Mouse (Mus musculus) adrenal gland, postnatal 4 days (tissue): Measurements from ENCODE around the gene Ncbp1. TPM values are rescaled to one million over a fixed set of nuclear protein-coding genes. Genes with fewer than 3 reads are reported as not detected.

ENCODE experiments used
- DNase-seq, 2 experiments: peaks; one replicate each; pipeline ENCODE4 v3.0.0; 2021 to 2022; ENCODE audit warnings: low spot score in 2 of 2, mixed read lengths in 2 of 2
- total RNA-seq, 2 experiments: library from RNA; stranded (reverse); gene quantifications; 2 replicates each; pipeline ENCODE4 v1.2.3; 2021

Ncbp1 gene
- total RNA-seq, 2 experiments from 2014 or later = 48.1 to 52.9 TPM

- DNase-seq = no peak
Measured at GRCm38 (mm10) chr4:46198064-46198463, 59.7 kb downstream of the Ncbp1 start.

GRCm38 (mm10) chr4:46201834-46202561, 63.6 kb downstream of the Ncbp1 start:
- DNase-seq = peak in 1 of 2 experiments; percentile 57

- DNase-seq = no peak
Measured at GRCm38 (mm10) chr4:46202562-46203126, 64.2 kb downstream of the Ncbp1 start.

GRCm38 (mm10) chr4:46221090-46221489, 82.7 kb downstream of the Ncbp1 start:
- DNase-seq = no peak

Other genes starting within 250 kb of the Ncbp1 start
- under 1 TPM; 0.08 to 0.25 TPM for gene Ccdc180, start 248.3 kb upstream of the Ncbp1 start, total RNA-seq
- gene Tdrd7, start 173.3 kb upstream of the Ncbp1 start, total RNA-seq = 10 to 100 TPM; 20.9 to 22.5 TPM
- gene Tmod1, start 99.7 kb upstream of the Ncbp1 start, total RNA-seq = 10 to 100 TPM; 10.4 to 10.6 TPM
- gene Tstd2, start 81 bp downstream of the Ncbp1 start, total RNA-seq = 10 to 100 TPM; 31.4 to 38.5 TPM
- gene Xpa, start 57.7 kb downstream of the Ncbp1 start, total RNA-seq = 10 to 100 TPM; 32.8 to 39.2 TPM
- gene Foxe1, start 205.0 kb downstream of the Ncbp1 start, total RNA-seq = not detected